Mouse (Mus musculus): ENCODE data around the gene Cc2d2b.

DNA sequence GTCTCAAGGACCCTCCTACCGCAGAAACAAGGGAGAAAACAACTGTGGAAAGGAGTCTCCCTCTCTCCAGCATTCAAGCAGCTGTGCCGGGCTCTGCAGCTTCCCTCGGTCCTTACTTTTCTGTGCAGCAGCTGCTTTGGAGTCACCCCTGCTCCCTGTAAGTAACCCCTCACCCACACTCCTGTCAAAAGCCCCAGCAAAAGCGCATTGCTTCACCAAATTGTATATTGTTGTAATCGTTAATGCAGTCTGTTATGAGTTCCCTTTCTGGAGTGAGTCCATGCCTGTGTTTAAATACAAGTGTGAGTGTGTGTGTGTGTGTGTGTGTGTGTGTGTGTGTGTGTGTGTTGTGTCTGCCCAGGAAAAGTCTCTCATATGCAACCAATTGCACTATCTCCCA is 119.7 kb downstream of the Cc2d2b start:
- TF ChIP-seq POLR2A (IDR thresholded peaks at IDR 0.05; ENCODE audit: insufficient read length, low read depth) (no peak), POLR2AphosphoS2 (IDR thresholded peaks at IDR 0.05; ENCODE audit: insufficient read length, low read depth) (no peak), USF1 (IDR thresholded peaks at IDR 0.05; ENCODE audit: low read depth) (no peak), TCF12 (IDR thresholded peaks at IDR 0.05; ENCODE audit: insufficient read depth, poor library complexity, severe bottlenecking) (no peak)
